Mouse (Mus musculus): ENCODE results near the gene Olfr706. TPM values are rescaled to one million over a fixed set of nuclear protein-coding genes. Genes with fewer than 3 reads are reported as not detected.
"Not testable (repeated sequence)": the region's sequence is repeated elsewhere in the genome, so short reads cannot be mapped to it uniquely, and the experiment has no call there.

Gene Olfr706
- total RNA-seq (2012; rRNA removed) (not detected in 2 replicates), total RNA-seq (2014; rRNA removed) (not detected in 2 replicates), polyA plus RNA-seq (2012; ENCODE audit: insufficient read length, low read depth) (not detected in 2 replicates)

GRCm38 (mm10) chr7:106888062-106888461 lies at the start of gene Olfr706:
TSS of gene Olfr706 (minus strand) at chr7:106888162.
- no peak within 1 kb of the TSS for H3K27ac ChIP-seq (ENCODE audit: insufficient read depth, low read depth)
- no peak within 1 kb of the TSS for H3K4me3 ChIP-seq (replicated peaks in 1 of 3; ENCODE audit: low read depth in 2 of 3, low read length in 2 of 3, poor library complexity in 1 of 3)
- in situ Hi-C loops (cut with MboI; ENCODE audit: low pct_ligation_motif_present, low pct_unique_long_range_greater_than_20kb, low sequenced_read_pairs) = no loop called here
- H3K36me3 ChIP-seq (replicated peaks in 1 of 2; ENCODE audit: control insufficient read depth in 1 of 2, insufficient read depth in 1 of 2, low read length in 1 of 2) = no peaks in the 10 kb centered on the region
- DNase-seq (ENCODE audit: extremely low read depth) = no peak
- no peak within 1 kb of the TSS for H3K4me2 ChIP-seq (ENCODE audit: insufficient read depth, low read depth, poor library complexity, severe bottlenecking)
- no peaks in the 10 kb centered on the region for H3K27me3 ChIP-seq (replicated peaks)
- dilution Hi-C loops (cut with MboI; ENCODE audit: extremely low pct_ligation_motif_present, extremely low pct_unique_long_range_greater_than_20kb, low sequenced_read_pairs) = no loop called here
- no peaks in the 10 kb centered on the region for H3K9me3 ChIP-seq (replicated peaks; ENCODE audit: low read length)
- no peak for TF ChIP-seq CTCF (conservative IDR thresholded peaks at IDR 0.05 in 1 of 2, IDR thresholded peaks at IDR 0.05 in 1 of 2; ENCODE audit: low read depth in 2 of 2, low read length in 2 of 2)
- no peak within 1 kb of the TSS for H3K9ac ChIP-seq (ENCODE audit: insufficient read depth, low read depth)
- H3K4me1 ChIP-seq (ENCODE audit: control insufficient read depth in 1 of 2, insufficient read depth in 2 of 2) = no peaks in the 10 kb centered on the region
- H3K79me2 ChIP-seq (replicated peaks; ENCODE audit: control insufficient read depth, extremely low read depth, insufficient read depth, poor library complexity, severe bottlenecking) = no peaks in the 10 kb centered on the region

- no peaks in the 10 kb centered on the region for H3K4me1 ChIP-seq (ENCODE audit: control insufficient read depth in 1 of 2, insufficient read depth in 2 of 2)
- no peaks in the 10 kb centered on the region for H3K27me3 ChIP-seq (replicated peaks)
- no peak for DNase-seq (ENCODE audit: extremely low read depth)
- no peaks in the 10 kb centered on the region for H3K79me2 ChIP-seq (replicated peaks; ENCODE audit: control insufficient read depth, extremely low read depth, insufficient read depth, poor library complexity, severe bottlenecking)
- H3K9ac ChIP-seq (ENCODE audit: insufficient read depth, low read depth) = no peak within 1 kb of the TSS
- TF ChIP-seq SMC3 (IDR thresholded peaks at IDR 0.05; ENCODE audit: low read depth, low read length) (no peak), CHD1 (IDR thresholded peaks at IDR 0.05; ENCODE audit: low read depth, low read length) (no peak), ETS1 (conservative IDR thresholded peaks at IDR 0.05; ENCODE audit: low read depth, low read length) (no peak), ZNF384 (IDR thresholded peaks at IDR 0.05; ENCODE audit: low read depth, low read length) (no peak), JUND (conservative IDR thresholded peaks at IDR 0.05; ENCODE audit: low read depth, low read length) (no peak), TCF12 (IDR thresholded peaks at IDR 0.05; ENCODE audit: low read depth, low read length) (no peak), MAZ (IDR thresholded peaks at IDR 0.05; ENCODE audit: low read depth, low read length) (no peak), IRF4 (IDR thresholded peaks at IDR 0.05; ENCODE audit: low read depth, low read length) (no peak), PAX5 (IDR thresholded peaks at IDR 0.05; ENCODE audit: low read length) (no peak), NELFE (IDR thresholded peaks at IDR 0.05; ENCODE audit: low read depth, low read length) (no peak), POLR2A (IDR thresholded peaks at IDR 0.05; ENCODE audit: low read depth, low read length) (no peak), USF2 (conservative IDR thresholded peaks at IDR 0.05; ENCODE audit: low read depth, low read length) (no peak), ZMIZ1 (IDR thresholded peaks at IDR 0.05; ENCODE audit: low read depth, low read length) (no peak), RAD21 (IDR thresholded peaks at IDR 0.05; ENCODE audit: low read depth, low read length) (no peak), JUN (IDR thresholded peaks at IDR 0.05; ENCODE audit: insufficient read depth, low read depth, low read length) (no peak), CTCF (conservative IDR thresholded peaks at IDR 0.05 in 1 of 2, IDR thresholded peaks at IDR 0.05 in 1 of 2; ENCODE audit: low read depth in 2 of 2, low read length in 2 of 2) (no peak), MAFK (IDR thresholded peaks at IDR 0.05; ENCODE audit: insufficient replicate concordance, low read length) (no peak), MYC (IDR thresholded peaks at IDR 0.05; ENCODE audit: low read depth, low read length) (no peak), GABPA (IDR thresholded peaks at IDR 0.05; ENCODE audit: insufficient replicate concordance, low read depth, low read length) (no peak), SIN3A (IDR thresholded peaks at IDR 0.05; ENCODE audit: low read length) (no peak)
- in situ Hi-C loops (cut with MboI; ENCODE audit: low pct_ligation_motif_present, low pct_unique_long_range_greater_than_20kb, low sequenced_read_pairs) (no loop called here), dilution Hi-C loops (cut with MboI; ENCODE audit: extremely low pct_ligation_motif_present, extremely low pct_unique_long_range_greater_than_20kb, low sequenced_read_pairs) (no loop called here)
- H3K4me2 ChIP-seq (ENCODE audit: insufficient read depth, low read depth, poor library complexity, severe bottlenecking) = no peak within 1 kb of the TSS
- H3K27ac ChIP-seq (ENCODE audit: insufficient read depth, low read depth) = no peak within 1 kb of the TSS
- H3K4me3 ChIP-seq (replicated peaks in 1 of 3; ENCODE audit: low read depth in 2 of 3, low read length in 2 of 3, poor library complexity in 1 of 3) = no peak within 1 kb of the TSS
- H3K9me3 ChIP-seq (replicated peaks; ENCODE audit: low read length) = no peaks in the 10 kb centered on the region
- H3K36me3 ChIP-seq (replicated peaks in 1 of 2; ENCODE audit: control insufficient read depth in 1 of 2, insufficient read depth in 1 of 2, low read length in 1 of 2) = no peaks in the 10 kb centered on the region
Observed at GRCm38 (mm10) chr7:106932119-106932518, 44.2 kb upstream of the Olfr706 start, which contains the start of gene Olfr709-ps1. TSS of gene Olfr709-ps1 (minus strand) at chr7:106932219.

GRCm38 (mm10) chr7:106920961-106921360 lies 33.0 kb upstream of the Olfr706 start:
- dilution Hi-C loops (cut with MboI; ENCODE audit: extremely low pct_ligation_motif_present, extremely low pct_unique_long_range_greater_than_20kb, low sequenced_read_pairs); H3K36me3 ChIP-seq (replicated peaks in 1 of 2; ENCODE audit: control insufficient read depth in 1 of 2, insufficient read depth in 1 of 2, low read length in 1 of 2); DNase-seq (ENCODE audit: extremely low read depth); H3K27ac ChIP-seq (ENCODE audit: insufficient read depth, low read depth); H3K4me1 ChIP-seq (ENCODE audit: control insufficient read depth in 1 of 2, insufficient read depth in 2 of 2); H3K27me3 ChIP-seq (replicated peaks); H3K4me2 ChIP-seq (ENCODE audit: insufficient read depth, low read depth, poor library complexity, severe bottlenecking); in situ Hi-C loops (cut with MboI; ENCODE audit: low pct_ligation_motif_present, low pct_unique_long_range_greater_than_20kb, low sequenced_read_pairs); H3K9ac ChIP-seq (ENCODE audit: insufficient read depth, low read depth); H3K4me3 ChIP-seq (replicated peaks in 1 of 3; ENCODE audit: low read depth in 2 of 3, low read length in 2 of 3, poor library complexity in 1 of 3); H3K9me3 ChIP-seq (replicated peaks; ENCODE audit: low read length); H3K79me2 ChIP-seq (replicated peaks; ENCODE audit: control insufficient read depth, extremely low read depth, insufficient read depth, poor library complexity, severe bottlenecking): not testable (repeated sequence)

Measured in CH12.LX (cell line).